Mouse (Mus musculus): Measurements from ENCODE around the gene Zfp790. TPM values are rescaled to one million over a fixed set of nuclear protein-coding genes. Genes with fewer than 3 reads are reported as not detected.
A peak's percentile ranks its signal among the peaks of the same experiment; 100 is the strongest.
"Not testable (repeated sequence)": the region's sequence is repeated elsewhere in the genome, so short reads cannot be mapped to it uniquely, and the experiment has no call there.

Zfp790 gene
- polyA plus RNA-seq, 1 experiment from 2014 or later, result 16.7 TPM

DNA sequence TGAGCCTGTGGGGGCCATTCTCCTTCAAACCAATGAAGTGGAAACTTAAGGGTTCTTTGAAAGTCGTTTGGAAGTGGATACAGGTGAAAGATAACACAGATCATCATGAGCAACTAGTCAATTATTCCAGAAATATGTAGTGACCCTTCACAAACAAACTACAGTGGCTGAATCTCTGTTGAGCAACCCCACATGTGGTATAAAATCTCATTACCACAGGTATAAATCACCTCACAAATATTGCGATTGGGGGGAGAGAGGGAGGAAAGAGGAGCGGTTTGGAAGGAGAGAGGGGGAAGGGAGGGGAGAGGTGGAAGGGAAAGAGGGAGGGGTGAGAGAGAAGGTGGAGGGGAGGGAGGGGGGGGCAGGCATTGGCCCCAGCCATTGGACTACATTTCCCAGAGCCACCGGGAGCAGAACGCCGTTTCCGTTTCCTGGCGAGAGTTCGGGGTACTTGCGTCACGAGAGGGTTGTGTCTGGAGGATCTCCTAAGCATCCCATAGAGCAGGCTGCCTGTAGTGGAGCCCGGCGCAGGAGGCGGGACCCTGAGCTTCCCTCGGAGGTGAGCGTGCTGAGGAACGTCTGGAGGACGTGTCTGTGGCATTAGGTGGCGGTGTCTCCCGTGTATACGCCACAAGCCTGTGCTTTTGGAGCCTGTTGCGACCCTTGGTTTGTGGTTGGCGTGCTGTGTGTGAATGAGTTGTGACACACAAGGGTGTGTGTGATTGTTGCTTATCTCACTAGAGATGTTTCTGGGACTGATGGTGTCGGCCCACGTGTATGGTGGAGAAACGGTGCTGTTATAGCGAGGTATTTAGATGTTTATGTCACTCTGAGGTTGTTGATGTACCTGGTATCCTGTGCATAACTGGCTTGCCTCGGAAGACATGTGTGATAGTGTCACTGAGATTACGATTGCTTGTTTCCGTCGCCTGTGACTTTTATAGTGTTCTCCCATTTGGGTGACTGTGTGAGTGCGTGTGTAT lies 43.9 kb downstream of the Zfp790 start, which contains the start of gene Zfp420:
Zfp420 (plus strand) TSS at position 448 of the 986 bp plus-strand sequence.
- WGBS, result 8% methylated on average over 32 of the region's 32 CpGs
- Histone ChIP-seq H3K4me1 (peaks cover 8% of the 10 kb centered on the region), H3K36me3 (peaks cover 6% of the 10 kb centered on the region), H3K27ac (peak within 1 kb of the TSS; percentile 71), H3K27me3 (ENCODE audit: low read depth, poor library complexity, severe bottlenecking) (no peaks in the 10 kb centered on the region), H3K9me3 (replicated peaks) (no peaks in the 10 kb centered on the region; the same call in 1 of the 2 replicates), H3K4me3 (peak within 1 kb of the TSS; percentile 76)
- peak; percentile 87 for DNase-seq (ENCODE audit: low spot score)

DNA sequence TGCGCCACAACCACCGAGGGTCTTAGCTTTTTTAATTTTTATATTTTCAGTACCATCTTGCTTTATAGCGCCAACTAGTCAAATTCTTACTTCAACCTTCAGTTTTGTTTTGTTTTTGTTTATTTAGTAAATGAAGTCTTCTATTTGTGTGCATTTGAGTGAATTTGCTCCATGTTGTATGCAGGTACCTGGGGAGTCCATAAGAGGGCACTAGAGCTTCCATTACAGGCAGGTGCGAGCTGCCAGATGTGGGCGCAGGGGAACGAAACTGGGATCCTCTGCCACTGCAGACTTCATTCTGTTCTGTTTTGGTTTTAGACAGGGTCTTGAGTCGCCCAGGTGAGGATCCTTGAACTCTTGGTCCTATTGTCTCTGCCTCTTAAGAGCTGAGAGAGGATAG lies 45.7 kb downstream of the Zfp790 start:
- no peak overlapping the region for H3K27ac ChIP-seq
- H3K27me3 ChIP-seq (ENCODE audit: low read depth, poor library complexity, severe bottlenecking), result no peaks in the 10 kb centered on the region
- no peak for DNase-seq (ENCODE audit: low spot score)
- 89% methylated on average over 7 of the region's 7 CpGs for WGBS
- H3K4me3 ChIP-seq, result no peak overlapping the region
- H3K4me1 ChIP-seq, result peaks cover 8% of the 10 kb centered on the region
- H3K36me3 ChIP-seq, result peaks cover 6% of the 10 kb centered on the region
- H3K9me3 ChIP-seq (replicated peaks), result no peaks in the 10 kb centered on the region; the same call in 1 of the 2 replicates

DNA sequence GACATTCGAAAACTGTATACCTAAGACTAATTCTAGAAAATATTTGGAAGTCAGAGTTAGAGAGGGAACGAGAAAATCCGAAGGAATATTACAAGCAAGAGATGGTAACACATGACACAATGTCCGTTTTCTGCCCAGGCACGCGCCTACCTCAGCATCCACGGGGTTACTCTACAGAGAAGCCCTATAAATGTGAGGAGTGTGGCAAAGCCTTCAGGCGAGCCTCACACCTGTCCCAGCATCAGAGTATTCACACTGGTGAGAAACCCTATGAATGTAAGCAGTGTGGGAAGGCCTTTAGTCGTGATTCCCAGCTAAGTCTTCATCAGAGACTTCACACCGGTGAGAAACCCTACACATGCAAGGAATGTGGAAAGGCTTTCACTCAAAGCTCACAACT lies 58.3 kb downstream of the Zfp790 start:
- WGBS, result 95% methylated on average over 10 of the region's 10 CpGs
- Histone ChIP-seq H3K4me3 (no peak overlapping the region), H3K27ac (no peak overlapping the region), H3K4me1 (no peaks in the 10 kb centered on the region), H3K9me3 (replicated peaks) (peaks cover 20% of the 10 kb centered on the region), H3K27me3 (ENCODE audit: low read depth, poor library complexity, severe bottlenecking) (no peaks in the 10 kb centered on the region), H3K36me3 (peaks cover 51% of the 10 kb centered on the region)
- no peak for DNase-seq (ENCODE audit: low spot score)

DNA sequence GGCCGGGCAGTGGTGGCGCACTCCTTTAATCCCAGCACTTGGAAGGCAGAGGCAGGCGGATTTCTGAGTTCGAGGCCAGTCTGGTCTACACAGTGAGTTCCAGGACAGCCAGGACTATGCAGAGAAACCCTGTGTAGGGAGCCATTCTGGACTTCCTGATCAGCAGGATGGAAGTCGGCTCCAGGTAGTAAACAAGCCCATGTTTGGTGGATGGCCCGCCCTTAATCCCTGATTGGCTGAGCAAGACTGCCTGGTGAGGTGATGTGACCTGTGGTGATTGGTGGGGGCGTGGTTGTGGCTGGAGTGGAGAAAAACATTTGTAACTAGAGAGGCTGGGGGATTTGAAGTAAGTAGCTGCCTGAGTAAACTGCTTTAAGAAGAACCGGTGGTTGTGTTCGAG lies 61.6 kb downstream of the Zfp790 start:
- H3K4me3 ChIP-seq; DNase-seq (ENCODE audit: low spot score); H3K27ac ChIP-seq; H3K4me1 ChIP-seq; H3K27me3 ChIP-seq (ENCODE audit: low read depth, poor library complexity, severe bottlenecking): not testable (repeated sequence)
- Histone ChIP-seq H3K36me3 (peaks cover 45% of the 10 kb centered on the region), H3K9me3 (replicated peaks) (peaks cover 20% of the 10 kb centered on the region)
- 92% methylated on average over 9 of the region's 9 CpGs for WGBS

DNA sequence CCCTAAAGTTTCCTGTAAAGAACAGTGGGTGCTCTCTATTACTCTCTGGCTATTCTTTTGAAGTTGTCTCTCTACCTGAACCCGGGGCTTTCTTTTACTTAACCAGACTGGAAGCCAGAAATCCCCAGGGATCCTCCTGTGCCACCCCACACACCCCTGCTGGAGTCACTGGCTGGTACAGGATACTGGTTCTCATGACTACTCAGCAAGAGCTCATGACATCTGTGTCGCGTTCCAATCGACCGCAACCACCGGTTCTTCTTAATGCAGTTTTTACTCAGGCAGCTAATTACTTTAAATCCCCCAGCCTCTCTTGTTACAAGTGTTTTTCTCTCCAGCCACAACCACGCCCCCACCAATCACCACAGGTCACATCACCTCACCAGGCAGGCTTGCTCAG lies 64.1 kb downstream of the Zfp790 start:
- 63% methylated on average over 7 of the region's 7 CpGs for WGBS
- no peak for DNase-seq (ENCODE audit: low spot score)
- H3K36me3 ChIP-seq, result peaks cover 27% of the 10 kb centered on the region
- no peak overlapping the region for H3K27ac ChIP-seq
- H3K4me1 ChIP-seq, result peaks cover 3% of the 10 kb centered on the region; the same call in 1 of the 2 replicates
- H3K9me3 ChIP-seq (replicated peaks), result peaks cover 11% of the 10 kb centered on the region
- H3K27me3 ChIP-seq (ENCODE audit: low read depth, poor library complexity, severe bottlenecking), result no peaks in the 10 kb centered on the region
- H3K4me3 ChIP-seq, result no peak overlapping the region

MicroRNA genes within 50 kb of the gene (microRNA counts, 519-probe panel; counts per million panel counts)
- 684 counts per million, percentile 72 among the panel's probes with 10 or more counts for microRNA mmu-miR-1964

Small RNA genes lying within 50 kb of the gene (microRNA-seq; reads per million reads assigned to microRNA genes)
- gene Mir1964, result 1.2 reads per million

Other genes starting within 250 kb of the Zfp790 start
- 0.10 TPM in 1 of 2 replicates, not detected in the other for gene Catsperg2, start 89.1 kb upstream of the Zfp790 start, polyA plus RNA-seq (2016; fragmentation: Nextera tagmentation; extraction: Ambion mirVana)
- 8.7 and 12.4 TPM in 2 replicates for gene Zfp84, start 47.6 kb upstream of the Zfp790 start, polyA plus RNA-seq (2016; fragmentation: Nextera tagmentation; extraction: Ambion mirVana)
- 5.2 and 7.1 TPM in 2 replicates for gene Zfp30, start 32.1 kb upstream of the Zfp790 start, polyA plus RNA-seq (2016; fragmentation: Nextera tagmentation; extraction: Ambion mirVana)
- 8.5 and 8.7 TPM in 2 replicates for gene Zfp940, start 37.6 kb downstream of the Zfp790 start, polyA plus RNA-seq (2016; fragmentation: Nextera tagmentation; extraction: Ambion mirVana)
- 7.2 and 10.6 TPM in 2 replicates for gene Zfp420, start 43.9 kb downstream of the Zfp790 start, polyA plus RNA-seq (2016; fragmentation: Nextera tagmentation; extraction: Ambion mirVana)
- gene Zfp27, start 90.5 kb downstream of the Zfp790 start, polyA plus RNA-seq (2016; fragmentation: Nextera tagmentation; extraction: Ambion mirVana), result 10.4 and 11.9 TPM in 2 replicates
- gene Zfp383, start 92.1 kb downstream of the Zfp790 start, polyA plus RNA-seq (2016; fragmentation: Nextera tagmentation; extraction: Ambion mirVana), result 3.4 and 4.7 TPM in 2 replicates
- gene Zfp74, start 138.0 kb downstream of the Zfp790 start, polyA plus RNA-seq (2016; fragmentation: Nextera tagmentation; extraction: Ambion mirVana), result 11.5 and 15.9 TPM in 2 replicates
- gene Zfp568, start 167.8 kb downstream of the Zfp790 start, polyA plus RNA-seq (2016; fragmentation: Nextera tagmentation; extraction: Ambion mirVana), result 35.6 and 37.3 TPM in 2 replicates
- gene Zfp14, start 235.3 kb downstream of the Zfp790 start, polyA plus RNA-seq (2016; fragmentation: Nextera tagmentation; extraction: Ambion mirVana), result 2.5 and 3.6 TPM in 2 replicates